Mouse (Mus musculus) G1E (cell line): ENCODE data around the gene Hist1h2ad. TPM values are rescaled to one million over a fixed set of nuclear protein-coding genes. Genes with fewer than 3 reads are reported as not detected.
"Not testable (repeated sequence)": the region's sequence is repeated elsewhere in the genome, so short reads cannot be mapped to it uniquely, and the experiment has no call there.

Experiments used
- ATAC-seq: 2 replicates; pipeline ENCODE4 v1.8.0; 2016; ENCODE audit warnings: mild to moderate bottlenecking; ENCODE audit not compliant: insufficient number of reproducible peaks, poor library complexity, low FRiP score, severe bottlenecking; ENCODE audit errors: extremely low read depth
- DNase-seq: peaks from one replicate; pipeline ENCODE4 v3.0.0; 2012; ENCODE audit warnings: low spot score
- H3K27me3 ChIP-seq: 2 replicates; pipeline ENCODE4 v1.6.1; 2012; ENCODE audit warnings: mild to moderate bottlenecking, low read length, inconsistent platforms; ENCODE audit not compliant: insufficient read depth
- H3K36me3 ChIP-seq: replicated peaks from 2 replicates; pipeline ENCODE3; 2012; ENCODE audit warnings: mild to moderate bottlenecking, inconsistent platforms
- H3K4me1 ChIP-seq: 2 replicates; pipeline ENCODE4 v1.6.1; 2012; ENCODE audit warnings: low read depth, low read length, inconsistent platforms, mixed read lengths; ENCODE audit not compliant: insufficient read depth
- H3K4me3 ChIP-seq: 2 replicates; pipeline ENCODE4 v1.5.1; 2012; ENCODE audit warnings: low read depth, mild to moderate bottlenecking, inconsistent platforms, low read length, moderate library complexity, mixed read lengths
- H3K9me3 ChIP-seq: replicated peaks from 2 replicates; pipeline ENCODE4 v1.6.1; 2012; ENCODE audit warnings: inconsistent platforms
- CTCF ChIP-seq: IDR thresholded peaks from 2 replicates; pipeline ENCODE4 v1.5.1; 2012; ENCODE audit warnings: low read depth, low read length, inconsistent platforms, mixed read lengths
- GATA1 ChIP-seq: IDR thresholded peaks from 2 replicates; pipeline ENCODE4 v1.6.1; 2012; ENCODE audit warnings: borderline replicate concordance, low read length, inconsistent platforms, mixed read lengths
- GATA2 ChIP-seq: IDR thresholded peaks from 2 replicates; pipeline ENCODE4 v1.6.1; 2012; ENCODE audit warnings: low read depth, low read length, inconsistent platforms, borderline replicate concordance
- POLR2AphosphoS5 ChIP-seq: IDR thresholded peaks from 2 replicates; pipeline ENCODE4 v1.6.1; 2012; ENCODE audit warnings: low read depth, low read length, inconsistent platforms; ENCODE audit not compliant: insufficient replicate concordance
- TAL1 ChIP-seq: conservative IDR thresholded peaks from 2 replicates; pipeline ENCODE4 v1.6.1; 2012; ENCODE audit warnings: low read depth, low read length, inconsistent platforms, mixed read lengths
- polyA plus RNA-seq: library from polyadenylated mRNA; stranded (reverse); fragments of >175 nt; gene quantifications from 2 replicates; pipeline ENCODE4 v1.2.3, GENCODE M21; 2012
- total RNA-seq, 2 experiments: library from RNA; stranded (forward) in 1 of 2; stranded (reverse) in 1 of 2; fragments of 200-1000 nt in 1 of 2; fragments of >200 nt in 1 of 2; fragmentation: Nextera tagmentation in 1 of 2; gene quantifications; 2 replicates each; pipeline ENCODE4 v1.2.3; 2014 to 2017

The Hist1h2ad gene
- total and polyA plus RNA-seq, 3 experiments: 2.3 to 491 (median 7.3) TPM

DNA sequence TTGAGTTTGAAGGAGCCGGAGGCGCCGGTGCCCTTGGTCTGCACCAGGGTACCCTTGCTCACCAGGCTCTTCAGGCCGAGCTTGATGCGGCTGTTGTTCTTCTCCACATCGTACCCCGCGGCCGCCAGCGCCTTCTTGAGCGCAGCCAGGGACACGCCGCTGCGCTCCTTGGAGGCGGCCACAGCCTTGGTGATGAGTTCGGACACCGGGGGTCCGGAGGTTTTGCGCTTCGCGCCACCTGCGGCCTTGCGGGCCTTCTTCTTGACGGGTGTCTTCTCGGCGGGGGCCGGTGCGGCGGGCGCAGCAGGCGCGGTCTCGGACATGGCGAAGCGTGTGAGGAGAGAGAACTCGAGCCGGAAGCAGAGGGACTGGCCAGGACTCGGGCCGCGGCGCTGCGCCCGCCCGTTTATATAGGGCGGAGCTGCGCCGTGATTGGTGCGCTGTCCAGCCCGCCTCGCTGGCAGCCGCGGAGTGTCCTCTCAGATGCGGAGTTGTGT, 48.0 kb downstream of the Hist1h2ad start, which contains the start of gene Hist1h1e:
Hist1h1e (minus strand) TSS at position 384 of the 497 bp plus-strand sequence.
- peak; percentile 41 for ATAC-seq
- H3K9me3 ChIP-seq, H3K36me3 ChIP-seq, H3K27me3 ChIP-seq: not testable (repeated sequence)
- peak; percentile 77; the same call in 1 of the 2 replicates for TF ChIP-seq POLR2AphosphoS5
- Histone ChIP-seq H3K4me1 (peaks cover 23% of the 10 kb centered on the region), H3K4me3 (peak within 1 kb of the TSS; percentile 70)
- DNase-seq: peak; percentile 75

DNA sequence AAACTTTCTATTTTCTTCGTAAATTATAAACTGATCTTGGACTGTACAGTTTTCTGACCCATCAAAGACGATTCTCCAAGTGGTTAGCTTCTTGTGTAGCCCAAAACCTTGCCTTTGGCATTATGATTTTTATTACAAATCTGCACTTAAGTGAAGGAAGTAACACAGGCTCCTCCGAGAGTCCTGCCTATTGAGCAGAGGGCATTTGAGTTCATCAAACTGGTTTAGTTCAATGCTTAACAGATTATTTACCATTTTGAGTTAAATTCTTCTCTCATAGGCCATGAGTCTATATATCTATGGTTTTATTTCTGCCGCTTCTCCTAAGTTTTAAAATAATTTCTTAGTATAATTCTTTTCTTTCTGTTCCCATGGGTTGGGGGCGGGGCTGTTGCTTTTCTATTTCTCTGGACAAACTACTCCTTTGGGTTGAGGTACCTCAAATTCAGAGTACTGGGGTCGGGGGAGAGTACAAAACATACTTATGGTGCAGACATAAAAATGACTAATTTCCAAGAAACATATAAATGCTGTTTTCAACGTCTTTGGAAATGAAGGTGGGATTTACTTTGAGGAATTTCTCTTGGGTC, 48.8 kb downstream of the Hist1h2ad start:
- ATAC-seq (no peak), DNase-seq (no peak)
- Histone ChIP-seq H3K27me3 (peaks cover 5% of the 10 kb centered on the region; the same call in 1 of the 2 replicates), H3K4me1 (peaks cover 23% of the 10 kb centered on the region), H3K4me3 (peak overlapping the region; percentile 70; the same call in 1 of the 2 replicates), H3K36me3 (no peaks in the 10 kb centered on the region), H3K9me3 (no peaks in the 10 kb centered on the region)
- TF ChIP-seq POLR2AphosphoS5 (no peak), TAL1 (no peak), GATA2 (no peak), CTCF (no peak), GATA1 (no peak)

Other genes with a start within 250 kb of the Hist1h2ad start
Only the 20 nearest of the 35 such genes appear.
- gene Btn1a1, start 108.5 kb upstream of the Hist1h2ad start, total RNA-seq (2014; fragmentation: Nextera tagmentation): 18.3 and 31.6 TPM in 2 replicates
- gene Btn1a1, start 108.5 kb upstream of the Hist1h2ad start, total RNA-seq (2017): 0.82 and 1.5 TPM in 2 replicates
- 0.75 and 0.80 TPM in 2 replicates for gene Btn1a1, start 108.5 kb upstream of the Hist1h2ad start, polyA plus RNA-seq
- gene Btn2a2, start 85.5 kb upstream of the Hist1h2ad start, total RNA-seq (2014; fragmentation: Nextera tagmentation): not detected in 2 replicates
- 0.06 and 0.22 TPM in 2 replicates for gene Btn2a2, start 85.5 kb upstream of the Hist1h2ad start, total RNA-seq (2017)
- not detected in 2 replicates for gene Btn2a2, start 85.5 kb upstream of the Hist1h2ad start, polyA plus RNA-seq
- gene Hist1h4h, start 43.3 kb upstream of the Hist1h2ad start, total RNA-seq (2014; fragmentation: Nextera tagmentation): 309 and 344 TPM in 2 replicates
- 843 and 1,115 TPM in 2 replicates for gene Hist1h4h, start 43.3 kb upstream of the Hist1h2ad start, total RNA-seq (2017)
- 11.0 and 66.6 TPM in 2 replicates for gene Hist1h4h, start 43.3 kb upstream of the Hist1h2ad start, polyA plus RNA-seq
- 510 and 530 TPM in 2 replicates for gene Hist1h2af, start 40.5 kb upstream of the Hist1h2ad start, total RNA-seq (2014; fragmentation: Nextera tagmentation)
- gene Hist1h2af, start 40.5 kb upstream of the Hist1h2ad start, total RNA-seq (2017): 1,417 and 2,284 TPM in 2 replicates
- gene Hist1h2af, start 40.5 kb upstream of the Hist1h2ad start, polyA plus RNA-seq: 1,681 and 3,392 TPM in 2 replicates
- 647 and 719 TPM in 2 replicates for gene Hist1h3g, start 39.0 kb upstream of the Hist1h2ad start, total RNA-seq (2014; fragmentation: Nextera tagmentation)
- 217 and 302 TPM in 2 replicates for gene Hist1h3g, start 39.0 kb upstream of the Hist1h2ad start, total RNA-seq (2017)
- 12.1 and 32.9 TPM in 2 replicates for gene Hist1h3g, start 39.0 kb upstream of the Hist1h2ad start, polyA plus RNA-seq
- 32.7 and 41.6 TPM in 2 replicates for gene Hist1h2bh, start 31.0 kb upstream of the Hist1h2ad start, total RNA-seq (2014; fragmentation: Nextera tagmentation)
- 77.6 and 126 TPM in 2 replicates for gene Hist1h2bh, start 31.0 kb upstream of the Hist1h2ad start, total RNA-seq (2017)
- gene Hist1h2bh, start 31.0 kb upstream of the Hist1h2ad start, polyA plus RNA-seq: 0.91 and 4.9 TPM in 2 replicates
- gene Hist1h3f, start 30.3 kb upstream of the Hist1h2ad start, total RNA-seq (2014; fragmentation: Nextera tagmentation): 125 and 143 TPM in 2 replicates
- 96.8 and 187 TPM in 2 replicates for gene Hist1h3f, start 30.3 kb upstream of the Hist1h2ad start, total RNA-seq (2017)
- gene Hist1h3f, start 30.3 kb upstream of the Hist1h2ad start, polyA plus RNA-seq: 1.8 and 12.3 TPM in 2 replicates
- gene Hist1h4f, start 22.7 kb upstream of the Hist1h2ad start, total RNA-seq (2014; fragmentation: Nextera tagmentation): 443 and 478 TPM in 2 replicates
- 2,744 and 3,177 TPM in 2 replicates for gene Hist1h4f, start 22.7 kb upstream of the Hist1h2ad start, total RNA-seq (2017)
- 8.0 and 49.6 TPM in 2 replicates for gene Hist1h4f, start 22.7 kb upstream of the Hist1h2ad start, polyA plus RNA-seq
- 71.9 and 74.3 TPM in 2 replicates for gene Hist1h1d, start 21.1 kb upstream of the Hist1h2ad start, total RNA-seq (2014; fragmentation: Nextera tagmentation)
- gene Hist1h1d, start 21.1 kb upstream of the Hist1h2ad start, total RNA-seq (2017): 127 and 128 TPM in 2 replicates
- gene Hist1h1d, start 21.1 kb upstream of the Hist1h2ad start, polyA plus RNA-seq: 0.43 and 2.1 TPM in 2 replicates
- gene Hist1h3e, start 12.0 kb upstream of the Hist1h2ad start, total RNA-seq (2014; fragmentation: Nextera tagmentation): 466 and 595 TPM in 2 replicates
- 426 and 591 TPM in 2 replicates for gene Hist1h3e, start 12.0 kb upstream of the Hist1h2ad start, total RNA-seq (2017)
- 6.8 and 31.3 TPM in 2 replicates for gene Hist1h3e, start 12.0 kb upstream of the Hist1h2ad start, polyA plus RNA-seq
- 81.0 and 140 TPM in 2 replicates for gene Hist1h2ae, start 3.2 kb upstream of the Hist1h2ad start, total RNA-seq (2014; fragmentation: Nextera tagmentation)
- gene Hist1h2ae, start 3.2 kb upstream of the Hist1h2ad start, total RNA-seq (2017): 258 and 359 TPM in 2 replicates
- gene Hist1h2ae, start 3.2 kb upstream of the Hist1h2ad start, polyA plus RNA-seq: 31.2 and 48.5 TPM in 2 replicates
- 1,531 and 1,684 TPM in 2 replicates for gene Hist1h2bg, start 3.0 kb upstream of the Hist1h2ad start, total RNA-seq (2014; fragmentation: Nextera tagmentation)
- gene Hist1h2bg, start 3.0 kb upstream of the Hist1h2ad start, total RNA-seq (2017): 1,342 and 1,812 TPM in 2 replicates
- gene Hist1h2bg, start 3.0 kb upstream of the Hist1h2ad start, polyA plus RNA-seq: 13.0 and 49.8 TPM in 2 replicates
- 610 and 627 TPM in 2 replicates for gene Hist1h2bf, start 185 bp upstream of the Hist1h2ad start, total RNA-seq (2014; fragmentation: Nextera tagmentation)
- gene Hist1h2bf, start 185 bp upstream of the Hist1h2ad start, total RNA-seq (2017): 748 and 859 TPM in 2 replicates
- gene Hist1h2bf, start 185 bp upstream of the Hist1h2ad start, polyA plus RNA-seq: 5.7 and 27.4 TPM in 2 replicates
- 524 and 556 TPM in 2 replicates for gene Hist1h3d, start 1.4 kb downstream of the Hist1h2ad start, total RNA-seq (2014; fragmentation: Nextera tagmentation)
- 92.0 and 101 TPM in 2 replicates for gene Hist1h3d, start 1.4 kb downstream of the Hist1h2ad start, total RNA-seq (2017)
- gene Hist1h3d, start 1.4 kb downstream of the Hist1h2ad start, polyA plus RNA-seq: 3.7 and 9.6 TPM in 2 replicates
- gene Hist1h4d, start 7.2 kb downstream of the Hist1h2ad start, total RNA-seq (2014; fragmentation: Nextera tagmentation): 2,252 and 2,609 TPM in 2 replicates
- 1,080 and 1,131 TPM in 2 replicates for gene Hist1h4d, start 7.2 kb downstream of the Hist1h2ad start, total RNA-seq (2017)
- gene Hist1h4d, start 7.2 kb downstream of the Hist1h2ad start, polyA plus RNA-seq: 14.6 and 40.1 TPM in 2 replicates
- 27.7 and 30.2 TPM in 2 replicates for gene Hist1h2be, start 46.7 kb downstream of the Hist1h2ad start, total RNA-seq (2014; fragmentation: Nextera tagmentation)
- 110 and 153 TPM in 2 replicates for gene Hist1h2be, start 46.7 kb downstream of the Hist1h2ad start, total RNA-seq (2017)
- gene Hist1h2be, start 46.7 kb downstream of the Hist1h2ad start, polyA plus RNA-seq: 0.56 and 3.5 TPM in 2 replicates
- 1,109 and 1,273 TPM in 2 replicates for gene Hist1h1e, start 48.2 kb downstream of the Hist1h2ad start, total RNA-seq (2014; fragmentation: Nextera tagmentation)
- gene Hist1h1e, start 48.2 kb downstream of the Hist1h2ad start, total RNA-seq (2017): 215 and 254 TPM in 2 replicates
- gene Hist1h1e, start 48.2 kb downstream of the Hist1h2ad start, polyA plus RNA-seq: 4.0 and 18.2 TPM in 2 replicates
- gene Hist1h2ac, start 109.6 kb downstream of the Hist1h2ad start, total RNA-seq (2014; fragmentation: Nextera tagmentation): 5.1 and 6.4 TPM in 2 replicates
- gene Hist1h2ac, start 109.6 kb downstream of the Hist1h2ad start, total RNA-seq (2017): 54.4 and 93.5 TPM in 2 replicates
- gene Hist1h2ac, start 109.6 kb downstream of the Hist1h2ad start, polyA plus RNA-seq: 1.1 and 3.8 TPM in 2 replicates
- 62.5 and 102 TPM in 2 replicates for gene Hist1h2bc, start 109.8 kb downstream of the Hist1h2ad start, total RNA-seq (2014; fragmentation: Nextera tagmentation)
- gene Hist1h2bc, start 109.8 kb downstream of the Hist1h2ad start, total RNA-seq (2017): 387 and 479 TPM in 2 replicates
- 8.5 and 11.3 TPM in 2 replicates for gene Hist1h2bc, start 109.8 kb downstream of the Hist1h2ad start, polyA plus RNA-seq
- not detected in 2 replicates for gene Hist1h1t, start 121.4 kb downstream of the Hist1h2ad start, total RNA-seq (2014; fragmentation: Nextera tagmentation)
- 0.16 and 0.29 TPM in 2 replicates for gene Hist1h1t, start 121.4 kb downstream of the Hist1h2ad start, total RNA-seq (2017)
- gene Hist1h1t, start 121.4 kb downstream of the Hist1h2ad start, polyA plus RNA-seq: not detected in 2 replicates